In the genomic region with DNA sequence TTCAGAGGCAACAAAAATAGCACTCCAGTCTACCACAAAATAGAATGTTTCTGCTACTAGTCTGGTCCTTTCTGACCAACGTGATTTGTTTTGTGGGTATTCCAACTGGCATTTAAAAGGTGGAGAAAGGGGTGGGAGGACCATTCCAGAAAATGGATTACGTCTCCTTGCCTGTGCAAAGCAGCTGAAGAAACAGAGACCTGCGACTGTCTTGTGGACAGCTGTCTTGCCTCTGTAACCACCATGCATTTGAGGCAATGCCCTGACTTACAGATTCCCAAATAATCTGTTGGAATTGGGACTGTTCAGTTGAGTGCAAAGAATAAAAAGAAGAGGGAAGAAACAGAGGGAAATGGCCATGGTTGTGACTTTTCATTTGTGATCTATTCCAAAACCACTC, we compare ENCODE assay signal across 24 mouse cellular contexts.
A peak's percentile ranks its signal among the peaks of the same experiment; 100 is the strongest.
DNase-seq lines count a peak whose midpoint lies in the region; ATAC-seq and TF ChIP-seq lines count a peak whose summit lies in the region.
"Had no signal": no experiment of that assay in that cellular context is flagged by ENCODE, and none has a peak within 500 bp of the region (broad histone marks: within the 10 kb centered on the region; RNA-seq: fewer than 3 reads in every experiment).

No protein-coding gene starts in this region.

- H3K4me3 ChIP-seq in embryonic facial prominence, embryonic 14.5 days (ENCODE audit: low read depth, low read length) = no peak overlapping the region
- no peak overlapping the region for H3K4me3 ChIP-seq in embryonic facial prominence, embryonic 10.5 days
- no peak overlapping the region for H3K4me3 ChIP-seq in limb, embryonic 12.5 days (replicated peaks)
- no peak overlapping the region for H3K4me3 ChIP-seq in limb, embryonic 10.5 days
- no peak overlapping the region for H3K4me3 ChIP-seq in C2C12 (ENCODE audit: insufficient read depth, poor library complexity, severe bottlenecking)
- H3K4me3 ChIP-seq in myocyte = no peak overlapping the region
- H3K4me3 ChIP-seq: embryonic facial prominence, embryonic 13.5 days; forebrain, embryonic 13.5 days; forebrain, embryonic 15.5 days had no signal

- WGBS in embryonic facial prominence, embryonic 14.5 days = 37% methylated on average over 3 of the region's 3 CpGs
- WGBS in embryonic facial prominence, embryonic 10.5 days = 53% methylated on average over 3 of the region's 3 CpGs
- WGBS in limb, embryonic 12.5 days = 60% methylated on average over 3 of the region's 3 CpGs
- 72% methylated on average over 3 of the region's 3 CpGs for WGBS in limb, embryonic 10.5 days

- peak; percentile 49 for DNase-seq in embryonic facial prominence, embryonic 14.5 days (ENCODE audit: low spot score)
- DNase-seq in embryonic facial prominence, embryonic 10.5 days (ENCODE audit: low spot score) = no peak
- no peak for DNase-seq in limb, embryonic 10.5 days (ENCODE audit: low spot score)
- no peak for DNase-seq in left cerebral cortex, adult 18-20 months (ENCODE audit: low spot score in 2 of 2)
- DNase-seq: adrenal gland, adult 8-10 months; adrenal gland, postnatal 14 days; adrenal gland, postnatal 36 days; cerebellum, adult 11-12 months; cerebellum, adult 2 months; cerebellum, adult 9-10 months; cerebellum, postnatal 10 days; cerebellum, postnatal 25 days; forebrain, postnatal 0 days had no signal

- 0 out of 2 replicates have a peak, but pooled peaks cover 3% of the 10 kb centered on the region for H3K4me1 ChIP-seq in embryonic facial prominence, embryonic 14.5 days (ENCODE audit: control insufficient read depth, insufficient read depth, low read length)
- H3K4me1 ChIP-seq in embryonic facial prominence, embryonic 10.5 days = no peaks in the 10 kb centered on the region
- peaks cover 5% of the 10 kb centered on the region; the same call in 1 of the 2 replicates for H3K4me1 ChIP-seq in limb, embryonic 12.5 days (replicated peaks)
- H3K4me1 ChIP-seq in limb, embryonic 10.5 days = peaks cover 19% of the 10 kb centered on the region; the same call in 1 of the 2 replicates
- H3K4me1 ChIP-seq: embryonic facial prominence, embryonic 13.5 days; forebrain, embryonic 13.5 days; forebrain, embryonic 15.5 days had no signal

- H3K27ac ChIP-seq in embryonic facial prominence, embryonic 14.5 days (replicated peaks; ENCODE audit: low read depth, low read length) = no peak overlapping the region
- H3K27ac ChIP-seq in embryonic facial prominence, embryonic 10.5 days (replicated peaks) = no peak overlapping the region
- 0 out of 2 replicates have a peak overlapping the region, but pooled peaks have one; percentile 4 for H3K27ac ChIP-seq in limb, embryonic 12.5 days
- no peak overlapping the region for H3K27ac ChIP-seq in limb, embryonic 10.5 days
- H3K27ac ChIP-seq: embryonic facial prominence, embryonic 13.5 days; forebrain, embryonic 13.5 days; forebrain, embryonic 15.5 days had no signal

- H3K79me3 ChIP-seq in C2C12 (ENCODE audit: low read depth) = no peaks in the 10 kb centered on the region

- TF ChIP-seq POLR2A in myocyte (IDR thresholded peaks at IDR 0.05; ENCODE audit: insufficient read length, low read depth) = no peak

- ATAC-seq in embryonic facial prominence, embryonic 14.5 days (ENCODE audit: low read depth) = no peak
- ATAC-seq in limb, embryonic 12.5 days (ENCODE audit: insufficient number of reproducible peaks, insufficient read depth, low FRiP score, low TSS enrichment, low read depth) = no peak
- ATAC-seq: activated CD4-positive, CD25-positive, alpha-beta regulatory T cell, adult 4 months; CD4-positive, CD25-positive, alpha-beta regulatory T cell, adult 4 months; forebrain, embryonic 13.5 days; forebrain, embryonic 15.5 days; forebrain, postnatal 0 days; Patski had no signal

- no peaks in the 10 kb centered on the region for H3K27me3 ChIP-seq in embryonic facial prominence, embryonic 14.5 days (replicated peaks; ENCODE audit: control insufficient read depth, insufficient read depth, low read length)
- H3K27me3 ChIP-seq in embryonic facial prominence, embryonic 10.5 days (replicated peaks; ENCODE audit: low read depth, poor library complexity, severe bottlenecking) = no peaks in the 10 kb centered on the region
- H3K27me3 ChIP-seq in limb, embryonic 12.5 days = no peaks in the 10 kb centered on the region
- H3K27me3 ChIP-seq in limb, embryonic 10.5 days (ENCODE audit: low read depth, poor library complexity, severe bottlenecking) = no peaks in the 10 kb centered on the region
- H3K27me3 ChIP-seq in C2C12 (ENCODE audit: control insufficient read depth, insufficient read depth, insufficient read length) (no peaks in the 10 kb centered on the region), myocyte (ENCODE audit: control insufficient read depth, insufficient read depth, insufficient read length) (no peaks in the 10 kb centered on the region)
- H3K27me3 ChIP-seq: CH12.LX; embryonic facial prominence, embryonic 13.5 days; forebrain, embryonic 13.5 days; forebrain, embryonic 15.5 days had no signal

- no peaks in the 10 kb centered on the region for H3K36me3 ChIP-seq in embryonic facial prominence, embryonic 14.5 days (ENCODE audit: control insufficient read depth, insufficient read depth, low read length)
- H3K36me3 ChIP-seq in embryonic facial prominence, embryonic 10.5 days (replicated peaks) = no peaks in the 10 kb centered on the region
- H3K36me3 ChIP-seq in limb, embryonic 12.5 days = no peaks in the 10 kb centered on the region
- no peaks in the 10 kb centered on the region for H3K36me3 ChIP-seq in limb, embryonic 10.5 days
- no peaks in the 10 kb centered on the region for H3K36me3 ChIP-seq in C2C12 (ENCODE audit: control insufficient read depth, insufficient read depth)
- no peaks in the 10 kb centered on the region for H3K36me3 ChIP-seq in myocyte (ENCODE audit: control insufficient read depth, insufficient read depth)
- H3K36me3 ChIP-seq: embryonic facial prominence, embryonic 13.5 days; forebrain, embryonic 15.5 days; G1E had no signal

- H3K79me2 ChIP-seq in C2C12 (ENCODE audit: control insufficient read depth, insufficient read depth) (no peaks in the 10 kb centered on the region), myocyte (ENCODE audit: control insufficient read depth, insufficient read depth) (no peaks in the 10 kb centered on the region)

- TF ChIP-seq CTCF in C2C12 (IDR thresholded peaks at IDR 0.05; ENCODE audit: control insufficient read depth, insufficient read depth, insufficient read length) = no peak

- H3K9ac ChIP-seq in embryonic facial prominence, embryonic 14.5 days (ENCODE audit: low read depth, low read length) = no peak overlapping the region
- no peak overlapping the region for H3K9ac ChIP-seq in limb, embryonic 12.5 days (replicated peaks)
- H3K9ac ChIP-seq: embryonic facial prominence, embryonic 13.5 days; forebrain, embryonic 13.5 days; forebrain, embryonic 15.5 days; forebrain, postnatal 0 days had no signal

- H3K9me3 ChIP-seq in embryonic facial prominence, embryonic 14.5 days (ENCODE audit: control insufficient read depth, low read length) = no peaks in the 10 kb centered on the region
- H3K9me3 ChIP-seq in embryonic facial prominence, embryonic 10.5 days = no peaks in the 10 kb centered on the region
- no peaks in the 10 kb centered on the region for H3K9me3 ChIP-seq in limb, embryonic 12.5 days
- H3K9me3 ChIP-seq in limb, embryonic 10.5 days (replicated peaks) = no peaks in the 10 kb centered on the region
- H3K9me3 ChIP-seq: embryonic facial prominence, embryonic 13.5 days; forebrain, embryonic 13.5 days; forebrain, embryonic 15.5 days; G1E had no signal

- no peak overlapping the region for H3ac ChIP-seq in C2C12 (ENCODE audit: control insufficient read depth, insufficient read length, low read depth)
- H3ac ChIP-seq in myocyte (ENCODE audit: control insufficient read depth, insufficient read length) = no peak overlapping the region

- H3K4me2 ChIP-seq in embryonic facial prominence, embryonic 14.5 days (ENCODE audit: low read depth, low read length) = no peak overlapping the region
- no peak overlapping the region for H3K4me2 ChIP-seq in limb, embryonic 12.5 days
- peak overlapping the region; percentile 31 for H3K4me2 ChIP-seq in myocyte (ENCODE audit: low read depth)
- H3K4me2 ChIP-seq: embryonic facial prominence, embryonic 13.5 days; forebrain, embryonic 13.5 days; forebrain, embryonic 15.5 days had no signal

TF ChIP-seq in C2C12, 6 proteins besides CTCF, POLR2A, EP300 and RAD21:
- TF ChIP-seq MYOG (IDR thresholded peaks at IDR 0.05; ENCODE audit: control insufficient read depth, extremely low read depth, insufficient read length) (no peak), MYOD1 (IDR thresholded peaks at IDR 0.05; ENCODE audit: control insufficient read depth, insufficient read length, low read depth) (peak; percentile 26)

TF ChIP-seq in myocyte, 11 proteins besides CTCF, POLR2A, EP300 and RAD21:
- TF ChIP-seq CEBPB (IDR thresholded peaks at IDR 0.05; ENCODE audit: insufficient read depth, poor library complexity, severe bottlenecking) (no peak), REST (IDR thresholded peaks at IDR 0.05; ENCODE audit: insufficient read depth, insufficient read length) (no peak), MAX (IDR thresholded peaks at IDR 0.05; ENCODE audit: low read depth) (no peak), TCF12 (IDR thresholded peaks at IDR 0.05; ENCODE audit: insufficient read depth, poor library complexity, severe bottlenecking) (peak; percentile 91), MYOG (IDR thresholded peaks at IDR 0.05; ENCODE audit: control insufficient read depth in 1 of 3, insufficient read depth in 1 of 3, insufficient read length in 2 of 3, low read depth in 2 of 3) (peak in 2 of 3 experiments; percentile 89 to 94), MYOD1 (IDR thresholded peaks at IDR 0.05; ENCODE audit: control insufficient read depth in 1 of 3, insufficient read length in 2 of 3, low read depth in 2 of 3) (peak; percentile 88 to 97 (median 96)), SRF (IDR thresholded peaks at IDR 0.05; ENCODE audit: control insufficient read depth, insufficient read length, low read depth) (no peak), USF1 (IDR thresholded peaks at IDR 0.05; ENCODE audit: low read depth) (no peak), TCF3 (IDR thresholded peaks at IDR 0.05; ENCODE audit: insufficient read length, low read depth) (peak; percentile 62), POLR2AphosphoS2 (IDR thresholded peaks at IDR 0.05; ENCODE audit: insufficient read length, low read depth) (no peak), E2F4 (IDR thresholded peaks at IDR 0.05; ENCODE audit: insufficient read depth) (no peak)
